Mouse (Mus musculus): ENCODE results near the gene Cmss1.

The Cmss1 gene

DNA sequence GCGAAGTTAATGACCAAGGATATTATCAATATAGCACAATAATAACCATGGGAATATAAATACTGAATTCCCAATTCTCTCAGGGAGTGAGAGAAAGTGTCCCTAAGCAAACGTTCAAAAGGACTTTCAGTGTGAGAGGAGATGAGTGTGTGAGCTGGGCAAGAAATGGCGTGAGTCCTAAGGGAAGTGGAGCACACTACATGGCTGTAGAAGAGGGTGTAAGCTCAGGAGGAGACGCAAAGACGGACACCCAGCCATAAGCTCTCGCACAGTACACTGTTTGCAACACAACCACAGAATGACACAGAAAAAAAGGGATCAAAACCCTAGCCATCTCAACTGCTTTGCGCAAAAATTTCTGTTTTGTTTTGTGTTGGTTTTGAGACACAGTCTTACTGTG is 93.1 kb downstream of the Cmss1 start:
- no peak for DNase-seq

DNA sequence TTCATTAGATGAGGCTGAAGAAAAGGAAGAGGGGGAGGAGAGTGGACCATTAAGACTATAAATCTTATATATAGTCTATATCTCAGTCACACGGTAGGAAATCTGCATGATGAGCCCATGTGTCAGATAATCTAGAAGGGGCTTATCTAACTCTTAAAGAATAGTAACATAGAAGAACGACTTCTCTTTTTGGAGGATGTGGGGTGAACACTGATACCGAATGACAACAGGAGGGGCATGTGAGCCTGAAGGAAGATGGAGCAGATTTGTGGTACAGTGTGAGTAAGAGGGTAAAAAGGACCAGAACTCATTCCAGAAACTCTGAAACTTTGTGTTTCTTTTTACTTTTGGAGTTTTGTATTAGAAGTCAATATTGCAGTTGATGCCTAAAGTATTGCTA is 97.6 kb downstream of the Cmss1 start:
- DNase-seq, result no peak

DNA sequence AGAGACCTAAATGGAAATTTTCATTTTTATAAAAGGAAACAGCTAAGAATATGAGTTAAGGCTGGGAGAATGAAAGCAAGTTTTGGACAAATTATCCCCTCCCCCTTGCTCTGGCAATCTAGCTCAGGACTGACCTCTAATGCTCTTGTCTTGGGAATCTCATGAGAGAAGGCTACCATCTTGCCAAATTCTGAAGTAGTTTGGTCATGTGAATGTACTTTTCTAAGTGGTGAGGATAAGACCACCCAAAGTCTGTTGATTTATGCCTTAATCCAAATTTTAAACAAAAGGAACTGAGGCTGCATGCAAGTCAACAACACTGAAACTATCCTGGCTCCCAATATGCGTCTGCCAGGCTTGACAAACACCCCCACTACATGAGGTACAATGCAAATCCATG is 98.3 kb downstream of the Cmss1 start:
- no peak for DNase-seq

DNA sequence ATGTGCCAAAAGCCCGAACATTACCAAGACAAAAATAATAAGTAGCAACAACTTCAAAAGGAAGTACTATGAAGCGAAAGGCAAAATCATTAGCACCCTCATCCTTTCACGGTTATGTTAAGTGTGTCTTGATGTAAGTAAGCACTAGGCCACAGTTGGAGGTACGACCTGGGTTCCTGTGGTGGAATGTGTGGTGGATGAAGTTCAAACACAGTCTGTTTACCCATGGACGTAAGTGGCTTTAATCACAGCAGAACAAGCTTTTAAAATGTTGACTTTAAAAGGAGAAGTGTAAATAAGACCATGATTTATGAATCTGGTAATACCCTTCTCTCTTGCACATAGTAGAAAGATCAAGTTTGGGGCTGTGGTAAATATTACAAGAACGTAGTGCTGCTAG is 100.5 kb downstream of the Cmss1 start:
- no peak for DNase-seq

DNA sequence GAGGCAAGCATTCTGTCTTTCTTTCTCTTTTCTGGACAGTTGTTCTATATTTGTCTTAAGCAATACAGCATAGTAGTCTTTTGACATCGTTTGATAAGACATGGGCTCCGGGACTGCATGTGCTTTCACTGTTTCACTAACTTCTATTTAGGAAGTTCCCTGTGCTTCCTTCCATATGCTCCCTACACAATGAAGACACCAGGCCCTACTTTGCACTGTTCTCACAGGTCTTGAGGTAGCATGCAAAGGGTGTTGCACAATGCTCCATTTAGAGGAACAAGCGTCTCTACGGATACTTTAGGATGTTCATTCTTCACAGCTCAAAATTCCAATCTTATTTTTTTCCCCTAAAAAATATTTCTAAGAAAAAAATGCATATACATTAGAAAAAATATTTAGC is 101.9 kb downstream of the Cmss1 start:
- no peak for DNase-seq

DNA sequence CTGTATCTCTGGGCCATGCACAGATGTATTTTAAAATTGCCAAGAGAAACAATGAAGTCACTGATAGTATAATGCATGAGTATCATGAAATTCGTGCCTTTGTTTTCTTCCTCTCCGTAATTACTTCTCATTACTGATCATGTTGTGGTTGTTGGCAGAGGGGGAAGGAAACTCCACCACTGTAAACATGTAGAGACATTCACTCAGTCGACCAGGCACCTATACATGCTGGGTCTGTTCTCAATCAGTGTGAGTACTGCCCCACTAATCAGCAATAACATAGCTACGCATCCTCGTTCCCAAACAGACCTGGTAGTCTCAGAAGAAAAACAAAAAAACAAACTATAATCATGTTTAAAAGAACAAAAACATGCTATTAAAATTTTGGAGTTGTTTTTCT is 103.9 kb downstream of the Cmss1 start:
- DNase-seq, result no peak

DNA sequence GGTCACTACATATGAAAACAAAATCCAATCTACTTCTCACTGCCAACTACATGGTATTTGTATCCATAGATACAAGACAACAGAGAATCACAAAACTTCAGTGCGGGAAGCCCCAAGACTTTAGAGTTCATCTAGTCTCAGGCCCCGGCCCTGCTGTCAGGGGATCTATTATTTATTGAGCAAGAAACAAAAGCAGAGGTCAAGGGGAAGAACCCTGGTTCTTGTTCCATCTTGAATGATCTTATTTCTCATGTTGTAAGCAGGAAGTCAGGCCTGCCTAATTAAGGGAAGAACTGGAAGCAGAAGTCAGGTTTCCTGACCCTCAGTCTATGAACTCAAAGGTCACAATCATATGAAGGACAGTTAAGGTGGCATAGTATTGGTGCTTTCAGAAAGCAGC is 104.4 kb downstream of the Cmss1 start:
- no peak for DNase-seq

DNA sequence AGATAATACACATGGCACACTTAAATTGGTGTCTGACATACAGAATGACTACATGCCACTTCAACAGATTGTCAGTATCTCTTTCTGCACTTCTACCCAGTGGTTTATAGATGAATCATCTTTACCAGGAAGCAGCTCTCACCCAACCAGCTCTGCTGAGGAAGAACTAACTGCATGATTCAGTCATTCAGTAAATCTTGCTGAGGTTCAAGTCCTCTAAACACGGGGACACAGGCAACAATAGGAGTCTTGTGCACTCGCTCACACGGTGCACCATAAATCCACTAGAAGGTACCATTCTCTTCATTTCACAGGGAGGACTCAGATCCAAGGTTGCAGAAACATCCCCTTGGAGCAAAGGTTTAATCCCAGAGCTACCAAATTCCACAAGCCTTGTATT is 105.8 kb downstream of the Cmss1 start:
- DNase-seq, result no peak

DNA sequence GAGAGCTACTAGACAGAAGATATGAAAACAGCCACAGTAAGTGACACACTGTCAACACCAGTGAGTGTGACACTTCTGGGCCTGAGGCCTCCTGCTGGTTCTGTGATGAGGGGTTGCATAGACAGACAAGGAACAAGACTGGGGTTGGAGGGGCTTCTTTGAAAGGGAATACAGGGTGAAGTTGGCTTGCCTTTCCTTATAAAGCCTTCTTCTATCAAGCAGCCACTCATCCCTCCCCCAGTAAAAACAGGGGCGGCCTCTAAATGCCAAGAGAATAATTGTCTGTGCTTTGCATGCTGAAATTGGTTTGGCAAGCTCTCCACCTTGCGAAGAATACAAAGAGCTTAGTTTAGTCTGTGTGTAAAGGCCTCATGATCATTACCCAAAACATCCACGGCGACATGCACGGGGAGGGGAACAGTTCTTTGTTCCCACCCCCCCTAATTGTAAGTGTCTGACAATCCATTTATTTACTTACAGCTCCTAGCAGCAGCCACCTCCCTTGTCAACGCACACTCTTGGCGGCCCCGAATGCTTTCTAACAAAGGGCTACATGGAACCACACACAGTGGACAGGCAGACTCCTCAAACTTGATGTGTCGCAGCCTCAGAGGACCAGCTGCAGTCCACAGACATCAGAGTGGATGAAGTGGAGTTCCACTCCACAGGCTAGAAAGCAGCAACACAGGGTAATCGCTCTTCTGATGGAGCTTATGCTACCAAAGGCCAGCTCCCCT is 110.1 kb downstream of the Cmss1 start:
- no peak for DNase-seq

DNA sequence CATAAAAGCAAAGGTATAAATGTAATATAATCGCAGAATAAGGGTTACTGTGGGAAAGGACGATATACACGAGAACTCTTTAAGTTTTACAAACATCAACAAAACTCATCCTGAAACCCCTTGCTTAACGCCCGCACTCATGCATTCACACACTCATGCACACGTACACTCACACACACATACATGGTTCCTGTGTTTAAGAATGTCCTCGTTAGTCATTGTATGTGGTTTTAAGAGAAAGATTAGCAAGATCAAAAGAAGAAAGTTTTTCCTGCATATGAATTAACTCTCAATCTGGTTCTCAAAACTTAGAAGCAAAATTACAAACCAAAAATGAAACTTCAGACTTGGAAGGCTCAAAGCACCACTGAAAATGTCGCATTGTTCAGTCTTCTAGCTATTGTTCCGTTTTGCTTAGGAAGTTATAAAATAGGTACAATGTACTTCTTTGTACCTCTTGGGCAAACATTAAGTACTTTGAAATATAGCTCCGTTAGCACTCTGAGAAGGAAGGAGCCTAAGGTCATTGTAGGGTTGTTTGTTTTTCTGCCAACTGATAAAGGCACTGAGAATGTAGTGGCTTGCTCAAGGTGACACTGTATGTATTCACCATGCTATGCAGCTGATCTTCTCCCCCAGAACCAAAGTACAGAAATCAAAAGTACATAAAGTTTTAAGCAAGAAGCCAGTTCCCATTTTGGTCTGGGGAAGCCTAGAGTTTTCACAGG is 111.0 kb downstream of the Cmss1 start:
- DNase-seq, result no peak

DNA sequence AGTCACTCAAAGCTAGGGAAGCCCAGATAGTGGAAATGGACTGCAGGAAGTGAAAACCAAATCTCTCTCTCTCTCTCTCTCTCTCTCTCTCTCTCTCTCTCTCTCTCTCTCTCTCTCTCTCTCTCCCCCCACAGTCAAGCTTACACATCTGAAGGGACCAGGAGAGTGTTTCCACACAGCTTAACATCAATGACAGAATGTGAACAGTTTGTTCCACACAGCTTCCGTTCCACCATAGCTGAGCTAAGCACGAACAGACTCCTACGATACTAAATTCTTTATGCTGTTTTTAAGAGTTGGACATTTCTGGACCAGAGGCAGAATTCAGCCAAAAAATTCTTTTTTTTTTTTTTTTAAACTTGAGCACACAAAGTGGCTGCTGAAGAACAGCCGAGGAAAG is 114.8 kb downstream of the Cmss1 start:
- no peak for DNase-seq

DNA sequence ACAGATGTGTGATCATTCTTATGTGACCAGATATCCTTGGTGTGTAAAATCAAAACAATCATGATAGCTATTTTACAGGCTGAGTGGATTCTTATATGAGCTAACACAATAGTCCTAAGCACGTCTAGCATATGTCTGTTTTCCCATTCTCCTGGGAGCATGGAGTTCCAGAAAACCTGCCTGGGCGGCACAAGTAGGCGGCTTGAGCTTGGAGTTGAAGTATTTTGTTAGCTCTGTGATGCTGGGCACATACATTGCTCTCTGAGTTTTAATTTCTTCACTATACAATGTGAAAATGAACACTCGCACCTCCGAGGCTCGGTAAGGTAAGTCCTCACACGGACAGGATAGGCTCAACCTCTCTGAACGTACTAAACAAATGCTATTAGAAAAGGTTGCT is 116.0 kb downstream of the Cmss1 start:
- no peak for DNase-seq

DNA sequence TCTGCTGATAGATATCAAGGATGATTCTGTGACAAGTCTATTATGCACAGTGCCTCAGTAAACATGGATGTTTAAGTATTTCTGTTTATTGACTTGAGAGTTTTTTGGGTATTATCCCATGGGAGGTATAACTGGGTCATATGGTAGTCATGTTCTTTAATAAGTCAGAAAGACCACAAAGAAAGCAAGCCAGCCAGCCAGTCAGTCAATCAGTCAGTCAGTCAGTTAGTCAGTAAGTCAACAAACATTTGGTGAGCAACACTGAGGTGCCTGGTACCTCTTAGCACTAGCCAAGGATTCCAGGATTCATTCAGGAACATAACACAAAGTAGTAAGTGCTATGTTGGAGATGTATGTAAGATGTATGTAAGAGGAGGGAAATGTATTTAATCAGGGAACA is 118.0 kb downstream of the Cmss1 start:
- no peak for DNase-seq

DNA sequence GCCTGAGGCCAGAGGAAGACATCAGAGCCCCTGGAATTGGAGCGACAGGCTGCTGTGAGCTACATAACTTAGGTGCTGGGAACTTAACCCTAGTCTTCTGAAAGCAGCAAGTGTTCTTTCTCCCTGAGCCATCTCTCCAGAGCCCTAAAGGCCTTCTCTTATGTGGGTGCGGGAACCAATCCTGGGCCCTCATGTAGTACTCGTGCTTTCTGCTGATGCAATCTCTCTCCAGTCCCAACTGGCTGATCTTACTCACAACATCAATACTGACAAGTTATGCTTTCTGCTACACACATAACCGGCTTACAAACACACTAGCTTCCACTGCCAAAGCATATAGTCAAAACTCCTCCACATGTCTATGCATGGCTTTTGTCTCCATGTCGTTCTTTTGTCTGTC is 120.4 kb downstream of the Cmss1 start:
- DNase-seq, result no peak

DNA sequence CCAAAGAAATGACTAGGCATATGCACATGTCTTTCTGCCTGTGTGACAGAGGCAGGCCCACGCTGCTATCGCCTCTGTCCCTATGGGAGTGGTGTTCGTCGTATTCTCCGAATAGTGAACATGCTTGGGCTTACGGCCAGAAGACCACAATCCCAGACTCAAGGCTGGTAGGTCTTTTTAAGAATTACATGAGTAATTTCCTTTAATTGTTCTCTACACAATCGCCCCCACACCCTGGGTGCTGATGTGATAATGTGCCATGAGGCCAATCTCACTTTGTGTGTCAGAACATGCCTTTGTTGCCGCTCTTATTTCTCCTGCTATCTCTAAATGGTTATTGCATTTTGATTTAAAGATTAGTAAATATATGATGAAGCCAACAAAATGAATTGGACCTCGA is 121.4 kb downstream of the Cmss1 start:
- no peak for DNase-seq

DNA sequence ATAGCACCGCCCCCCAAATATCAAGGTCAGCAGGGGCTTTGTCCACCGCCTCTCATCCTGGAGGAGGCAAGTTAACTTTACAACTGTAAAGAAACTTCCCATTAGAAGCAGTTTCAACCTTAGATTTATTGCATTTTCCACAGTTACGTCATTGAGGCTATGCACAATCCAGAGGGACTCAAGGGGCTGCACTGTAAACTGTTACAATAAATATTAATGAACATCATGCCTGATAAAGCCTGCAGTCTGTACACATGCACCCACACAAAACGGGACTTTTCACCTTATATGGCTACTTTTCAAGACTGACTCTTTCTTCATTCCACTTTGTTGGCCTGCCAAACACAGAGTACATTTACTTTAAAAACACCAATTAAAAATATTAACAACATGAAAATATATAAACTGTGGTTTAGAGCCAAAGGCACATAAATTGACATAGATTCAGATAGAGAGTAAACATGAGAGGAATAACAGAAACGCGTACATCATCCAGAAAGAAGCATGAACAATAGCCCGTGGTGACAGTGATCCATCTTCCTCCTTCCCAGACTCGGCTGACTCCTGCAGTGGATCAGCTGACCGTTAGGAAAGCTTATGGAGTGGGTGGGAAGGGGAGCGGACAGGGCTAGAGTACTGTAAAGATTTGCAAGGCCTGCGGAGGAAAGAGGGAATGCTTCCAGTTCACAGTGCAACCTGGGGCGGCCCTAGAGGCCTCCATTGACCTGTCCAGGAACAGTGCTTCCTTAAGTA is 122.4 kb downstream of the Cmss1 start:
- DNase-seq, result no peak

DNA sequence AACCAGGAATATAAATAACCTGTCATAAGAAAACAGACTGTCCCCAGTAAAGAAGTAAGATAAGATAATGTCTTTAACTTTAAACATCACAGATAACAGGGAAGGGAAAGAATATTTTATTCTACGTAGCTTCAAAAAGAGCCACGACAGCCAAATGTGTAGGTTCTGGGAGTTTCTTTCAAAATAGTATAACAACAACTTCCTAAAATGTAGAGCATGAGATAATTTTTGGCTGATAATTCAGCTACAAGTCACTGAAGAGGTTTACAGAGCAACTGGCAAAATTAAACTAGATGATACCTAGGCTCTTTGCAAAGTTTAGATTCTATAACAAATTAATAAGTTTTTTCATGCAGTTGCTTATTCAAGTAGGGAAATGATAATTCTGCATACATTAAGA is 123.2 kb downstream of the Cmss1 start:
- DNase-seq, result no peak

DNA sequence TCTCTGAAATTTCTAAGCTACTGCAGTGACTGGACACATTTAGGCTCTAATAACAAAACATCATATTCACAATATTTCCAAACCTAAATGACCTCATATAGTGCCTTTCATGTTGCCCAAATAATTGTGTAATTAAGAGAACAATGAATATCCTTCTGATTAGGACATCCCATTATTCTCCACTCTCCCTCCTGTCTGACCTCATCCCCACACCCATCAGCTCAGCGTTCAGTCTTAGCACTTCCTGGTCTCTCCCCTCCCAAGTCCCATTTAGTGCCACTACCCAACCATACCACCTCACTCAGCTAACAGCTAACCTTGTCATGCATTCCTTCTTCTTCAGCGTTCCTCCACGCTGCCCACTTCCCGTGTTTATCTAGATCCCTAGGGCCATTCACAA is 123.8 kb downstream of the Cmss1 start:
- no peak for DNase-seq

DNA sequence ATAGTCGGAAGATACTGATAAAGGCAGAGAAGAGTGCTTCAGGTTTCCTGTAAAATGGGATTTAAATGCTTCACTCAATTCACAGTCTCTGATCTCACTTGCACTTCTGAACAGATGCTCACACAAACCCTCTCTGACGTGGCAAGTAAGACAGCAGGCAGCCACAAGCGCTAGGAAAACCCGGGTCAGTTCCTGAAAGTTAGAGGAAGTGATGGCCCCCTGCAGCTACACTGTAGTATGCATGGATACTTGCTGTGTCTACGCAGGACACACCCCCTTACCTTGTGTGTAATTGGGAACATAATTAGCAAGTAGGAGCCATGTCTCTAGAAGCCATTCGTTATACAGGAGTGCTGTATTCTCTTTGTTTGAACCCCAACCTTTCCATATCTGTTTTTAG is 124.4 kb downstream of the Cmss1 start:
- no peak for DNase-seq

DNA sequence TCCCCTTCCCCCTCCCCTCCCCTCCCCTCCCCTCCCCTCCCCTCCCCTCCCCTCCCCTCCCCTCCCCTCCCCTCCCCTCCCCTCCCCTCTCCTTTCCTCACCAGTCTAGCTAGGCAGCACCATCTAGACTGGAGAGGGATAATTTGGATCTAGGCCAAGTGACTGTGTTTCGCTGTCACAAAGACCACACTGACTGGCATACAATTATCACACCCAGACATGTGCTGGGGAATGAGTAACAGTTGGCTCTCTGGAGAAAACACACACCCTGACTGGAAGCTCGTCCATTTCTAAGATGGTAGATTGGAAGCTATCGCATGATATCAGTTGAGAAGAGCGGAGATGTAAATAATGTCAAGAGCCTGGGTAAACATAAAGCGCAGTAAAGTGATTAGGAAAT is 126.9 kb downstream of the Cmss1 start:
- no peak for DNase-seq

DNA sequence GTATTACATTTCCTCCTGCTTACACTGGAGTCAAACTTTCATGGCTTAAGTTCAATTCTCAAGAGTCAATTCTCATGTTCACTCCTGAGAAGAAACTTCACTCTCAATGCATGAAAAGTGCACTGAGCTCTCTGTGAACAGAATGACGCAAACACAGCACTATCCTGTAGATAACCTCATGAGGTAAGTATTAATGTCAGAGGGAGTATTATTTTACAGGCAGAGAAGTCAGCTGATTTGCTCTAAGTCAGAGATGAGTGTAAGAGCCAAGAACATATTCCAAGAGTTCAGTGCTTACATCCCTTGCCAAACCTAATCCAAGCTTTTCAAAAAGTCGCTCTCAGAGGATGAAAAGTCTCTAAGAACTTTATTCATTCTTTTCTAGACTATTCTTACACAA is 128.2 kb downstream of the Cmss1 start:
- DNase-seq, result no peak

DNA sequence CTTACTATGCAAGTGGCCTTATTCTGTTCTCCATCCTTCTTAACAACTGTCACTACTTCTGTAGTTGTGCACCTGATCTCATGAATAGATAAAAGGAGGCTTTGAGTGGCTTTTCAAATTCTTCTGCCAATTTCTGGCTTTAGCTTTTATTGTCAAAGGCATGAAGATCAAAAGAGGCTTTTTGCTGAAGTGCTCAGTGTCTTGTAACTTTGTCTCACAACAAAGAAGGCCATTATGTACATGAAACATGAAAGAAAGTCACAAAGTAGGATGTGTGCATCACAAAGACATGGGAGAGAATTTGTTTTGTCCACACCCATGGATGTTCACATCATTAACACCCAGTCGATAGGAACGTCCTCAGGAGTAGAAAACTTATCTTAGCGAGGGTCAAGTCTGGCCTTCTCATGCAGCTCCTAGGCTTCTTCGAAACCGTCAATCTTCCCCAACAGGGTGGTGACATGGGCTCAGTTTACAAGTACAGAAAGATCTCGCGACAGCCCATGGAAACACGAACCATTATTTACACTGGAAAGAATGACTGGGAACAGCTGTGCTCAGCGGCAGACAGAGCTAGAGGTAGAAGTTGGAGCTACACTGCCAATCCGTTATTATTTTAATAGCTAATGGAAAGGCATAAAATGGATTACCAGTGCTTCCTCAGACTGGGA is 133.1 kb downstream of the Cmss1 start:
- DNase-seq, result no peak

DNA sequence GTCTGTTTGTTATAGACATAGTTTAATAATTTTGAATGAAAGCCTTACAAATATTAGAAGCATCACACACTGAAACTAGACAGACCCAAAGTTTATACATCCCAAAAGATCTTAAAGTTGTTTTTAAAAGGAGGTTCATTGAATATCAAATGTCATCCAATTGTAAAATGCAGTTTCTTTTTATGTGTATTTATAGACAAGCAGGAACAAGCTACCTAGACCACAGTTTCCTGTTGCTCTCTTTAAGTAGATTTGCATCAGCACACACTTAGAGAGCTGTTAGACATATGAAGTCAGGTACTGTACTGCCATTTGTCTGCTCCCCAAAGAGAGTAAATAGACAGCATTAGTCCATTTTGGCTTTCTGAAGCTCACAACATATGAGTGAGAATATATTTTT is 135.6 kb downstream of the Cmss1 start:
- DNase-seq, result no peak

Data from liver (tissue).